Mouse (Mus musculus) megakaryocyte, embryonic 14.5 days (primary cell): Measurements from ENCODE around the gene Myh1.

Experiments used
- FLI1 ChIP-seq: IDR thresholded peaks from 2 replicates; pipeline ENCODE4 v1.6.1; 2012; ENCODE audit warnings: low read length, inconsistent platforms, mixed read lengths
- GATA1 ChIP-seq: IDR thresholded peaks from 3 replicates; pipeline ENCODE4 v1.6.1; 2012; ENCODE audit warnings: mixed read lengths, low read length, inconsistent platforms, borderline replicate concordance

- TF ChIP-seq GATA1 (no peak), FLI1 (no peak)
Measured at GRCm38 (mm10) chr11:67163701-67164100, 36.2 kb upstream of the Myh1 start.
